Mouse (Mus musculus) brain, adult 10 weeks (tissue): ENCODE measurements around the gene A2ml1. TPM values are rescaled to one million over a fixed set of nuclear protein-coding genes. Genes with fewer than 3 reads are reported as not detected.

ENCODE experiments used
- polyA plus RNA-seq: library from polyadenylated mRNA; stranded (reverse); fragments of 350-450 nt; fragmentation: Illumina TruSeq; extraction: RNeasy Lipid Tissue Mini Kit (QIAGEN cat#74804); gene quantifications from one replicate; pipeline ENCODE4 v1.2.3, GENCODE M21; 2015; ENCODE audit warnings: low read depth, low replicate concordance

The A2ml1 gene
- polyA plus RNA-seq, result 32.5 TPM

GRCm38 (mm10) chr6:128581508-128581907 lies at the start of gene A2ml1:
Gene A2ml1 (minus strand): TSS chr6:128581608.

GRCm38 (mm10) chr6:128623433-128623832 lies 42.0 kb upstream of the A2ml1 start, which contains the start of gene Klrb1a:
Gene Klrb1a (minus strand): TSS chr6:128623533.

DNA sequence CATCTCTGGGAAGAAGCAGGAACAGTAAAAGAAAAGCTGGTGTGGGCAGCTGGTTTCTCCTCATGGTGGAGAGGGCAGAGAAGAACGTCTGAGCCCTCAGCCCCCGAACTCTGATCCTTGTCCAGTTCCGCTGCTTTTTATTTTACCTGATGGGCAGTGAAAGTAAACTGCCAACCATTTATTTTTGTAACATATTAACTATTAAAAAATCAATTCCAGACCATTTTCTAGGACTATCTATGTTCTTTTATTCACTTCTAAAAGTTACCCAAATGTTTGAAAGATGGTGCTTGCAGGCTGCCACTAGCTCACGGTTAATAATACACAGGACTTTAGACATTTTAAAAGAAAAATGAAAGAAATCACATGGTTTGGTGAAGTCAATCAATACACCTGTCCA lies 54.8 kb downstream of the A2ml1 start, which contains the start of gene Pzp:
Gene Pzp, minus strand, starts transcription at position 120 of the 400 bp plus-strand sequence.

Other genes with a start within 250 kb of the A2ml1 start
- gene Tulp3, start 225.8 kb downstream of the A2ml1 start, polyA plus RNA-seq, result 17.5 TPM
- 23.5 TPM for gene Rhno1, start 218.7 kb downstream of the A2ml1 start, polyA plus RNA-seq
- 1.3 TPM for gene Foxm1, start 218.6 kb downstream of the A2ml1 start, polyA plus RNA-seq
- gene Tex52, start 206.2 kb downstream of the A2ml1 start, polyA plus RNA-seq, result 2.7 TPM
- not detected for gene Gm44596, start 206.1 kb downstream of the A2ml1 start, polyA plus RNA-seq
- 29.4 TPM for gene Nrip2, start 182.3 kb downstream of the A2ml1 start, polyA plus RNA-seq
- gene Itfg2, start 156.7 kb downstream of the A2ml1 start, polyA plus RNA-seq, result 31.2 TPM
- 150 TPM for gene Fkbp4, start 142.9 kb downstream of the A2ml1 start, polyA plus RNA-seq
- gene Pzp, start 54.9 kb downstream of the A2ml1 start, polyA plus RNA-seq, result 0.54 TPM
- gene Klrb1a, start 41.9 kb upstream of the A2ml1 start, polyA plus RNA-seq, result not detected
- gene Clec2h, start 80.8 kb upstream of the A2ml1 start, polyA plus RNA-seq, result not detected
- not detected for gene Klrb1, start 141.5 kb upstream of the A2ml1 start, polyA plus RNA-seq
- not detected for gene Klrb1c, start 207.6 kb upstream of the A2ml1 start, polyA plus RNA-seq
- not detected for gene Gm44511, start 244.7 kb upstream of the A2ml1 start, polyA plus RNA-seq
- gene Klrb1b, start 244.7 kb upstream of the A2ml1 start, polyA plus RNA-seq, result not detected